Mouse (Mus musculus) erythroid progenitor cell, adult 5-6 weeks (primary cell): Measurements from ENCODE around the gene Gabbr1. TPM values are rescaled to one million over a fixed set of nuclear protein-coding genes. Genes with fewer than 3 reads are reported as not detected.

ENCODE experiments used
- ATAC-seq: replicated peaks from 2 replicates; pipeline ENCODE4 v1.8.0; 2016; ENCODE audit warnings: moderate number of reproducible peaks, mild to moderate bottlenecking, moderate TSS enrichment, inconsistent platforms; ENCODE audit not compliant: poor library complexity, low FRiP score, severe bottlenecking
- total RNA-seq, 2 experiments: library from RNA; stranded (forward) in 1 of 2; stranded (reverse) in 1 of 2; fragments of 150-400 nt in 1 of 2; fragments of 186-747, 209-891 nt in 1 of 2; gene quantifications; 2 replicates each; pipeline versions ENCODE4 v1.2.3 to v1.2.4; 2015 to 2017; ENCODE audit warnings: low replicate concordance in 2 of 2

The Gabbr1 gene
- total RNA-seq, 2 experiments from 2014 or later = 1.5 to 3.8 TPM

GRCm38 (mm10) chr17:37029162-37029561, 16.6 kb upstream of the Gabbr1 start:
- ATAC-seq = no peak

GRCm38 (mm10) chr17:37039127-37039894, 6.5 kb upstream of the Gabbr1 start:
- ATAC-seq = no peak

GRCm38 (mm10) chr17:37044651-37045244, 1.0 kb upstream of the Gabbr1 start:
- no peak for ATAC-seq

GRCm38 (mm10) chr17:37046312-37047112, 746 bp downstream of the Gabbr1 start:
- no peak for ATAC-seq

- no peak for ATAC-seq
Measured at GRCm38 (mm10) chr17:37047332-37047976, 1.7 kb downstream of the Gabbr1 start.

DNA sequence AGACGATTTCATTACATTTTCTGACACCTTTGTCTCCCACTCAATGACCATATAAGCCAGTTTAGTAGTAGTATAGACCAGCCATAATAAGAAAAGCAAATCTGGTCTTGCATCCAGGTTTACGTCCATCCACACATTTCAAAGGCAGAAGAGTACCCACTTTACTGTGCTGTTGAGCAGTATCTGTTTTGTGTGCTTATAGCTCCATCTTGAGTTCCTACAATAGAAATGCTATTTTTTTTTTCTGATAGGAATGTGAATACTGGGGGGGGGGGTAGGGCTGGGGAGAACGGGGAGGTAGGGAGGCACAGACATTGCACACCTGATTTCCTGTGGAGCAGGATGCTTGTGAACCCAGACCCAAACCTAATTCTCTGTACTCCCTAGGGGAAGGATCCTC, 2.2 kb downstream of the Gabbr1 start:
- no peak for ATAC-seq

GRCm38 (mm10) chr17:37048383-37048782, 2.6 kb downstream of the Gabbr1 start:
- ATAC-seq = no peak

- ATAC-seq = no peak
Measured at GRCm38 (mm10) chr17:37049570-37050310, 4.0 kb downstream of the Gabbr1 start.

DNA sequence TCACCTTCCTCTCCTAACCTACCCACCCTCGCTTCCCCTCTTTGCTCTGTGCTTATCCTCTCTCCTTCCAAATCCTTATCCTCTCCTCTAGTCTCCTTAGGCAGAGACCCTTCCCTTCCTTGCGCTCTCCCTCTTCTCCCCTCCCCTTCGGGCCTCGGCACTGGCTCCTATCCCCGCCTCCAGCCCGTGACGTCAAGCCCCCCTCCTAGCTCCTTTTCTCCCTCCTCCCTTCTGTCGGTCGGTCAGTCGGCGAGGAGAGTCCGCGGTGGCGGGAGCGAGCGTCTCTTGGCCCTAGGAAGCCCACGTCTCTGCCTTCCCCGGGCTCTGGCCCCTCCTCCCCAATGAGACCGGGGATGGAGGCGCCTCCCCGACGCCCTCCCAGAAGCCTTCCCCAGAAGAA, 4.6 kb downstream of the Gabbr1 start:
- no peak for ATAC-seq

DNA sequence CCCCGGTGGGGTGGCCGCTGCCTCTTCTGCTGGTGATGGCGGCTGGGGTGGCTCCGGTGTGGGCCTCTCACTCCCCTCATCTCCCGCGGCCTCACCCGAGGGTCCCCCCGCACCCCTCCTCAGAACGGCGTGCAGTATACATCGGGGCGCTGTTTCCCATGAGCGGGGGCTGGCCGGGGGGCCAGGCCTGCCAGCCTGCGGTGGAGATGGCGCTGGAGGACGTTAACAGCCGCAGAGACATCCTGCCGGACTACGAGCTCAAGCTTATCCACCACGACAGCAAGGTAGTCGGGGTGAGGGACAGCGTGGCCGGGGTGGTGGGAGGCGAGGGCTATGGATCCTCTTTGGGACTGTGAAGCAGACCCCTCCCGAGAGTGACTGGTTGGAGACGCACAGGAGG, 5.1 kb downstream of the Gabbr1 start:
- ATAC-seq = no peak

GRCm38 (mm10) chr17:37051745-37052144, 6.0 kb downstream of the Gabbr1 start:
- ATAC-seq = no peak

DNA sequence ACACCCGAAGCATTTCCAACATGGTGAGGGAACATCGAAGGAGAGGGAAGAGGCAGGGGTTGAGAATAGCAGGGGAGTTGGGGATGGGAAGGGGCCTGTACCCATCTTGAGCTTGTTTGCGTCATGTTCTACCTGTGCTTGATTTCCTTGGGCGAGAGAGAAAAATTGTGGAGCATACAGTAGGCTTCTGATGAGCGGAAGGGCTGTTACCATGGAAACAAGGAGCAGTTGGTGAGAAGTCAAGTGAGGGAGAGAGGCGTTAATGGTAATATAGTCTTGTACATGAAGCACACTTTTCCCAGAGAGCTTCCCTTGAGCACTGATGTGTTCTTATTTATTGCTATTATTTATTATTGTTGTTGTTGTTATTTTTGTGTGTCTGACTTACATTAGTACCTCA, 11.2 kb downstream of the Gabbr1 start:
- no peak for ATAC-seq

DNA sequence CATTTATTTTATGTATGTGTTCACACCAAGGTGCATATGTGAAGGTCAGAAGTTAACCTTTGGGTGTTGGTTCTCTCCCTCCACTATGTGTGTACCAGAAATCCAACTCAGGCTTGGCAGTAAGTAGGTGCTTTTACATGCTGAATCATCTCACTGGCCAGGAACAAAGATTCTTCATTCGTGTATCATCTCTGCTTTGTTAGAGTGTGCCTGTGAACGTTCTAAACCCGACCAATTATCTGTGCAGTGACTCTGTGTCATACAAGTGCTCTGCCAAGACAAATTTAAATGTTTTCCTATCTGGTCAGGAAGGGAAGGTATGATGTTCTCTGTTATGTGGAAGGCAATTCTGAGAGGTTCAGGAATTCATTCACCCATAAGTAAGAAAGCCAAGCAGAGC, 15.7 kb downstream of the Gabbr1 start:
- ATAC-seq = no peak

DNA sequence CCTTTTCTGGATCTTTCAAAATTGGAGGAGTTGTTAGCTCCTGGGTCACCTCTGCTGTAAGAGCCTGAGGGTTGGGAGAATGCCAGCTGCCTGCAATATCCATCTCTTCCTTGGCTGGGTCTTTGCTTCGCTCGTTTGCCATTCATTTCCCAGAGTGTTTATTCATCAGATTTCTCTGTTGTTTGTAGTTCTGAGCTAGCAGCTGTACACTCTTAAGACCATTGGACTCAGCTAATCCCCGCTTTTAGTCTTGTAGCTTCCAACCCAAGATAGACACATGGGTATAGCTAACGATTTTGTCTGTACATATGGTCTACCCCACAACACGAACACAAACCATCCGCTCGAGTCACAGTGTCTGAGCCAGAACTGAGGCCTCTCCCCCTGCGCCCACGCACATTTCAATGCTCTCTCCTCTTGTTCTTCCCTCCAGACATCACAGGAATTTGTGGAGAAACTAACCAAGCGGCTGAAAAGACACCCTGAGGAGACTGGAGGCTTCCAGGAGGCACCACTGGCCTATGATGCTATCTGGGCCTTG, 16.4 kb downstream of the Gabbr1 start:
- ATAC-seq = no peak

GRCm38 (mm10) chr17:37063063-37063462, 17.3 kb downstream of the Gabbr1 start:
- no peak for ATAC-seq

DNA sequence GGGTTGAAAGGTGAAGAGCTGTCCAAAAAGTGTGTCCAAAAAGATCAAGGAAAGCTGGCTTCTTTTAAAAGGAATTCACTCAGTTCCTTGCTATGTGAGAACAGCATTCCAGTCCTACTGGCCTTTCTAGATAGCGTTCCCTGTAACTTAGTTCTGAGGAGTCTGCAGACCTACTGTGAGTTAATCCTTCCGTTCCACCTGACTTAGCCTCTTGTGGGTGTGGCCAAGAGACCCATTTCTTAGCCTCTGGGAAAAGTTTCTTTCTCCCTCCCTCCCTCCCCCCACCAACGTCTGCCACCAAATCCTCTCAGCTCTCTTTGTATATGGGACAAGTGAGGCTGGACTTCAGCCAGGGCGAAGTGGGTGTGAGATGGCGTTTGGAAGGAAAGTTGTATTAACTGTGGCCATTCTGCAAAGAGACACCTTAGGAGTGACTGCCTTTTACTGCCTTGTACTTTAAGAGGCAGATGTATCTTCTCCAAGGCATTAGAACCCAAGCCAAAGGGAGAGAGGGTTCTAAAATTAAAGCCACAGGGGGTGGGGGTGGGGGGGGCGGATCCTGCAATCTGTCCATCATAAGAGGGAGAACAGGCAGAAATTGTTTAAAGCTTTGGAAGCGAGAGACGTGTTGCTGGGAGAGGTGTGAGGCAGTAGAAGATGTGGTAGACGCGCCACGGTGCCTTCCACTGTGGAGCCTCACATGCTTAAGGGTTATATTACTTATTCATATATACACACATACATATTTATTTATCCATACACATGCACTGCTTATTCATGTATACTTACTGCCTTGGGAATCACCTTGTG, 18.1 kb downstream of the Gabbr1 start:
- ATAC-seq = no peak

- no peak for ATAC-seq
Measured at GRCm38 (mm10) chr17:37065993-37066392, 20.2 kb downstream of the Gabbr1 start.

- no peak for ATAC-seq
Measured at GRCm38 (mm10) chr17:37067861-37068260, 22.1 kb downstream of the Gabbr1 start.

GRCm38 (mm10) chr17:37070121-37070520, 24.4 kb downstream of the Gabbr1 start:
- no peak for ATAC-seq
